Mouse (Mus musculus) MEL (cell line): ENCODE results near the gene Ube2f. TPM values are rescaled to one million over a fixed set of nuclear protein-coding genes. Genes with fewer than 3 reads are reported as not detected.

Experiments
- DNase-seq: peaks from one replicate; pipeline ENCODE4 v3.0.0; 2011; ENCODE audit warnings: low read depth, low spot score
- H3K27ac ChIP-seq: 2 replicates; pipeline ENCODE4 v1.5.1; 2012; ENCODE audit warnings: low read depth, mild to moderate bottlenecking, control low read depth, low read length, moderate library complexity; ENCODE audit not compliant: control insufficient read depth
- H3K27me3 ChIP-seq, 2 experiments: fragments of 150-350 bp in 1 of 2; sonication (generic) in 1 of 2; 2 replicates each; pipeline ENCODE4 v1.6.1; 2012; ENCODE audit warnings: low read length in 2 of 2, mild to moderate bottlenecking in 2 of 2, improper control_type of control experiment in 1 of 2, moderate library complexity in 1 of 2; ENCODE audit not compliant: insufficient read depth in 2 of 2, control insufficient read depth in 1 of 2
- H3K36me3 ChIP-seq, 2 experiments: 2 replicates each; pipeline ENCODE4 v1.6.1; 2012 to 2014; ENCODE audit warnings: low read length in 2 of 2, improper control_type of control experiment in 1 of 2, inconsistent platforms in 1 of 2, mild to moderate bottlenecking in 1 of 2; ENCODE audit not compliant: insufficient read depth in 2 of 2, control insufficient read depth in 1 of 2
- H3K4me1 ChIP-seq, 2 experiments: fragments of 150-350 bp in 1 of 2; sonication (generic) in 1 of 2; 2 replicates each; pipeline ENCODE4 v1.6.1; 2012; ENCODE audit warnings: low read length in 2 of 2, improper control_type of control experiment in 1 of 2, mild to moderate bottlenecking in 1 of 2; ENCODE audit not compliant: insufficient read depth in 2 of 2, control insufficient read depth in 1 of 2
- H3K4me3 ChIP-seq, 2 experiments: fragments of 150-350 bp in 1 of 2; sonication (generic) in 1 of 2; 2 replicates each; pipeline ENCODE4 v1.5.1; 2012; ENCODE audit warnings: low read depth in 2 of 2, low read length in 2 of 2, mild to moderate bottlenecking in 2 of 2, moderate library complexity in 2 of 2, control low read depth in 1 of 2, improper control_type of control experiment in 1 of 2; ENCODE audit not compliant: control insufficient read depth in 1 of 2, insufficient read depth in 1 of 2
- H3K79me2 ChIP-seq: 2 replicates; pipeline ENCODE4 v1.6.1; 2012; ENCODE audit warnings: mild to moderate bottlenecking, low read length, moderate library complexity; ENCODE audit not compliant: control insufficient read depth, poor library complexity, insufficient read depth
- H3K9ac ChIP-seq: 2 replicates; pipeline ENCODE4 v1.6.1; 2012; ENCODE audit warnings: low read depth, mild to moderate bottlenecking, control low read depth, low read length, moderate library complexity; ENCODE audit not compliant: control insufficient read depth, poor library complexity, severe bottlenecking
- H3K9me3 ChIP-seq: fragments of 150-350 bp; sonication (generic); replicated peaks from 2 replicates; pipeline ENCODE4 v1.6.1; 2012; ENCODE audit warnings: mild to moderate bottlenecking, low read length, improper control_type of control experiment, moderate library complexity; ENCODE audit not compliant: insufficient read depth
- ELF1 ChIP-seq: IDR thresholded peaks from 2 replicates; pipeline ENCODE4 v1.6.1; 2014; ENCODE audit warnings: low read depth, mild to moderate bottlenecking, inconsistent platforms, low read length, improper control_type of control experiment, moderate library complexity
- EP300 ChIP-seq, 2 experiments: IDR thresholded peaks; 2 replicates each; pipeline ENCODE4 v1.6.1; 2011; ENCODE audit warnings: improper control_type of control experiment in 2 of 2, low read length in 2 of 2, low read depth in 1 of 2, mild to moderate bottlenecking in 1 of 2
- GATA1 ChIP-seq: IDR thresholded peaks from 2 replicates; pipeline ENCODE4 v1.6.1; 2011; ENCODE audit warnings: low read depth, low read length, improper control_type of control experiment
- HCFC1 ChIP-seq: IDR thresholded peaks from 2 replicates; pipeline ENCODE4 v1.6.1; 2012; ENCODE audit warnings: low read depth, mild to moderate bottlenecking, inconsistent platforms, low read length, improper control_type of control experiment, moderate library complexity
- KAT2A ChIP-seq: conservative IDR thresholded peaks from 2 replicates; pipeline ENCODE4 v1.6.1; 2012; ENCODE audit warnings: low read depth, low read length, improper control_type of control experiment, inconsistent platforms
- MAFK ChIP-seq: IDR thresholded peaks from 2 replicates; pipeline ENCODE4 v1.6.1; 2011; ENCODE audit warnings: low read depth, mild to moderate bottlenecking, low read length, improper control_type of control experiment, borderline replicate concordance
- MEF2A ChIP-seq: IDR thresholded peaks from 2 replicates; pipeline ENCODE4 v1.6.1; 2014; ENCODE audit warnings: low read depth, mild to moderate bottlenecking, inconsistent platforms, low read length, improper control_type of control experiment; ENCODE audit not compliant: poor library complexity, insufficient replicate concordance, severe bottlenecking; ENCODE audit errors: extremely low read depth
- MYB ChIP-seq: IDR thresholded peaks from 2 replicates; pipeline ENCODE4 v1.6.1; 2011; ENCODE audit warnings: mild to moderate bottlenecking, low read depth, low read length, improper control_type of control experiment
- MYC ChIP-seq: IDR thresholded peaks from 2 replicates; pipeline ENCODE4 v1.6.1; 2011; ENCODE audit warnings: low read depth, mild to moderate bottlenecking, low read length, improper control_type of control experiment, moderate library complexity
- NELFE ChIP-seq: IDR thresholded peaks from 2 replicates; pipeline ENCODE4 v1.6.1; 2011; ENCODE audit warnings: low read depth, low read length, improper control_type of control experiment
- NRF1 ChIP-seq: IDR thresholded peaks from 2 replicates; pipeline ENCODE4 v1.6.1; 2014; ENCODE audit warnings: low read depth, mild to moderate bottlenecking, inconsistent platforms, low read length, improper control_type of control experiment, moderate library complexity; ENCODE audit not compliant: poor library complexity, insufficient read depth, severe bottlenecking
- POLR2AphosphoS2 ChIP-seq: IDR thresholded peaks from 2 replicates; pipeline ENCODE4 v1.6.1; 2011; ENCODE audit warnings: low read length, improper control_type of control experiment
- POLR2AphosphoS5 ChIP-seq: IDR thresholded peaks from 2 replicates; pipeline ENCODE4 v1.6.1; 2012; ENCODE audit warnings: low read depth, borderline replicate concordance, mild to moderate bottlenecking, inconsistent platforms, low read length, moderate library complexity, mixed read lengths
- RCOR1 ChIP-seq: IDR thresholded peaks from 2 replicates; pipeline ENCODE4 v1.6.1; 2012; ENCODE audit warnings: low read depth, mild to moderate bottlenecking, inconsistent platforms, low read length, improper control_type of control experiment
- SIN3A ChIP-seq: IDR thresholded peaks from 2 replicates; pipeline ENCODE4 v1.6.1; 2012; ENCODE audit warnings: low read length, improper control_type of control experiment, inconsistent platforms
- SMC3 ChIP-seq: IDR thresholded peaks from 2 replicates; pipeline ENCODE4 v1.6.1; 2011; ENCODE audit warnings: low read depth, low read length, improper control_type of control experiment
- TCF12 ChIP-seq: IDR thresholded peaks from 2 replicates; pipeline ENCODE4 v1.6.1; 2014; ENCODE audit warnings: low read depth, mild to moderate bottlenecking, inconsistent platforms, low read length, improper control_type of control experiment, moderate library complexity
- UBTF ChIP-seq: IDR thresholded peaks from 2 replicates; pipeline ENCODE4 v1.6.1; 2012; ENCODE audit warnings: low read depth, mild to moderate bottlenecking, inconsistent platforms, low read length, improper control_type of control experiment, moderate library complexity, borderline replicate concordance; ENCODE audit not compliant: insufficient read depth
- USF1 ChIP-seq: IDR thresholded peaks from 2 replicates; pipeline ENCODE4 v1.6.1; 2014; ENCODE audit warnings: low read depth, mild to moderate bottlenecking, inconsistent platforms, low read length, improper control_type of control experiment, moderate library complexity
- USF2 ChIP-seq, 2 experiments: IDR thresholded peaks; 2 replicates each; pipeline ENCODE4 v1.6.1; 2011 to 2012; ENCODE audit warnings: improper control_type of control experiment in 2 of 2, low read length in 2 of 2, borderline replicate concordance in 1 of 2, inconsistent platforms in 1 of 2, low read depth in 1 of 2, mild to moderate bottlenecking in 1 of 2; ENCODE audit not compliant: insufficient read depth in 1 of 2
- ZKSCAN1 ChIP-seq: IDR thresholded peaks from 2 replicates; pipeline ENCODE4 v1.6.1; 2012; ENCODE audit warnings: low read depth, mild to moderate bottlenecking, inconsistent platforms, low read length, improper control_type of control experiment, moderate library complexity
- ZMIZ1 ChIP-seq: IDR thresholded peaks from 2 replicates; pipeline ENCODE4 v1.6.1; 2012; ENCODE audit warnings: low read depth, mild to moderate bottlenecking, inconsistent platforms, low read length, improper control_type of control experiment, moderate library complexity
- polyA plus RNA-seq, 2 experiments: library from polyadenylated mRNA; stranded (reverse) in 1 of 2; unstranded in 1 of 2; fragments of >175 nt in 1 of 2; fragments of >200 nt in 1 of 2; gene quantifications; 2 replicates each; pipeline versions ENCODE4 v1.2.1 to v1.2.4; 2012; ENCODE audit warnings: low replicate concordance in 2 of 2, low read depth in 1 of 2; ENCODE audit not compliant: insufficient read length in 2 of 2, insufficient read depth in 1 of 2, missing spikeins in 1 of 2
- total RNA-seq: library from RNA; depleted of rRNA; stranded (reverse); fragments of 300-350 nt; gene quantifications from 2 replicates; pipeline ENCODE4 v1.2.3, GENCODE M21; 2012

Gene Ube2f
- total and polyA plus RNA-seq, 3 experiments = 57.4 to 71.3 TPM; not detected in 1

- peaks cover 16 to 24% of the 10 kb centered on the region in 2 experiments for H3K36me3 ChIP-seq
- H3K9ac ChIP-seq = no peak overlapping the region
- no peaks in the 10 kb centered on the region for H3K27me3 ChIP-seq
- H3K27ac ChIP-seq = no peak overlapping the region
- H3K79me2 ChIP-seq = no peaks in the 10 kb centered on the region
- H3K4me1 ChIP-seq = peaks cover 11 to 21% of the 10 kb centered on the region in 2 experiments; a peak in 3 of 4 replicates
- TF ChIP-seq EP300 (IDR thresholded peaks at IDR 0.05; ENCODE audit: low read depth in 1 of 2, low read length in 2 of 2) (peak; percentile 30 to 56; a peak in 2 of 4 replicates), TCF12 (0 out of 2 replicates have a peak, but pooled peaks have one; percentile 3), GATA1 (peak; percentile 38; the same call in 1 of the 2 replicates), UBTF (no peak)
- no peaks in the 10 kb centered on the region for H3K9me3 ChIP-seq
- H3K4me3 ChIP-seq = no peak overlapping the region
- peak; percentile 41 for DNase-seq
Measured at GRCm38 (mm10) chr1:91277480-91277879, 27.4 kb downstream of the Ube2f start.

GRCm38 (mm10) chr1:91278410-91279119, 28.5 kb downstream of the Ube2f start:
- no peaks in the 10 kb centered on the region for H3K79me2 ChIP-seq
- peaks cover 16 to 21% of the 10 kb centered on the region in 2 experiments for H3K36me3 ChIP-seq
- no peak for DNase-seq
- no peak overlapping the region for H3K4me3 ChIP-seq
- peaks cover 11 to 19% of the 10 kb centered on the region in 2 experiments; a peak in 3 of 4 replicates for H3K4me1 ChIP-seq
- H3K27me3 ChIP-seq = no peaks in the 10 kb centered on the region
- TF ChIP-seq POLR2AphosphoS2 (no peak), RCOR1 (no peak), POLR2AphosphoS5 (no peak), ZMIZ1 (no peak), NELFE (no peak), USF1 (no peak), MYB (no peak), HCFC1 (no peak), SIN3A (no peak), MAFK (no peak), USF2 (IDR thresholded peaks at IDR 0.05; ENCODE audit: borderline replicate concordance in 1 of 2, insufficient read depth in 1 of 2, low read depth in 1 of 2, low read length in 2 of 2) (no peak), SMC3 (no peak), KAT2A (no peak), MYC (no peak), ZKSCAN1 (no peak), ELF1 (no peak), MEF2A (no peak), NRF1 (no peak)
- no peaks in the 10 kb centered on the region for H3K9me3 ChIP-seq
- H3K27ac ChIP-seq = no peak overlapping the region
- H3K9ac ChIP-seq = no peak overlapping the region
